Mouse (Mus musculus): ENCODE data around the gene Ptprj.

Ptprj gene

DNA sequence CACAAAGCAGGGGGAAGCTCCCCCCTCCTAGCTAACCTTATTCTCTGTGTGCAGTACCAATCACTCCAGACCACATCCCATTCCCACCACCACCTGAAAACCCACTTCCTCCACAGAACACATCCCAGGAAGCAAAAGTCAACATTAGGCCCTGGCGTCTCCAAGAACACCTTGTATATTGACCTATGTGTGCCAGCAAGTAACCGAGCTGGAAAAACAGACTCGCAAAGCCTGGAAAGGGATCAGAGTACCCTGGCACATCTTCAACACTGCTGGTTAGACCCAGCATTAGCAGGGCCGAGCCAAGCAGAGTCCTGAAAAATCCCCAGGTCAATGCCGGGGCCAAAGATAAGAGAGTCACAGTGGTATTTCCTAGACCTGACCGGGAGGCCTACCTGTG, 58.0 kb downstream of the Ptprj start:
- DNase-seq (ENCODE audit: low spot score in 2 of 2) = no peak

DNA sequence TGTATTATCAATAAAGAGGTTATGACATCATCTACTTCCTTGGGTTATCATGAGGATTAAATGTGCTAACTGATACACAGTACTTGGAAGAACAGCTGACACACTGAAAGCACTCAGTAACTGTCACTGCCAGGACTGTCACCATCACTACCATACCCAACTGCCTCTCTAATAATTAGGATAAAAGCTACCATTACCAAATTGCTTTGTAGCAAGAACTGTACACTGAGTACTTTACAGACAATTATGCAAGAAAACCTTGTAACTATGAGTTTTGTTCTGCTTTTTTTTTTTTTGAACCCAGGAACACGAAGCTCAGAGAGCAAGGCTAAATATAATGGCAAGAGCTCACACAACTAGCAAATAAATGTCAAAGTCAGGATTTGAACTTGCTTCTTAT, 58.5 kb downstream of the Ptprj start:
- no peak for DNase-seq (ENCODE audit: low spot score in 2 of 2)

DNA sequence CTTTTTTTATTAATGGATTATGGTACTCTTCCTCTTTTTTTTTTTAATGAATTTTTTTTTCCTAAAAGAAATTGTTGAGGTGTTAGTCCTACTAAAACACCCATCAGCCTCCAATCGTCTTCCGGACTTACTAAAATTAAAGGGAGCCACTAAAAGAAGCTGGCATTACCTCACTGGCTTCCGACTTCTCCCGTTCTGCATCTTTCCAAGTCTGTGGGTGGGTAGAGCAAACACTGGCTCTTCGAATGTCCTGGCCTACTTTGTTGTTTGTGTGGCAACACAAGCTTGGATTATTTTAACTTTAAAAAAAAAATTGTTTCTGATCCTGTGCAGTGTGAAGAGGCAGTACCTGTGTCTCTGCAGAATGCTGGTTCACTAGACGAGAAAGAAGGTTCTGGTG, 62.2 kb downstream of the Ptprj start:
- no peak for DNase-seq (ENCODE audit: low spot score in 2 of 2)

DNA sequence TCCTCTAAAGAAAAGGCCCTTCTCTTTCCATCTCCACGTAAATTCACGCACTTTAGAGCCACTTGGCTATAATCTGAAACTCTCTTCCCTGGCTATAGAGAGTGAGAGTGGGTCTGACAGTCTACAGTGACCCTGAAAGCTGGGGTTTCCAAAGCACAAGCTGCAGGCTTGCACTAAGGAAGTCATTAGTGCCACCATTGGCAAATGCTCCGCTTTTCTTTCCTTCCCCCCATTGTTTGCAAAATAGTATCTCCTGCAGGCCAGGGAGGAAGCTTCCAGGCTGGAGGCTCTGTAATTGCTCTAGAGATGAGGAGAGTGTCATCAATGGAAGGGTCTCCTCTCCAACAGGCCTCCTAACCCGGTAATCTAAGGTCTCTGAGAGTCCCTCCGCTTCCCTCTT, 65.5 kb downstream of the Ptprj start:
- DNase-seq (ENCODE audit: low spot score in 2 of 2) = no peak

DNA sequence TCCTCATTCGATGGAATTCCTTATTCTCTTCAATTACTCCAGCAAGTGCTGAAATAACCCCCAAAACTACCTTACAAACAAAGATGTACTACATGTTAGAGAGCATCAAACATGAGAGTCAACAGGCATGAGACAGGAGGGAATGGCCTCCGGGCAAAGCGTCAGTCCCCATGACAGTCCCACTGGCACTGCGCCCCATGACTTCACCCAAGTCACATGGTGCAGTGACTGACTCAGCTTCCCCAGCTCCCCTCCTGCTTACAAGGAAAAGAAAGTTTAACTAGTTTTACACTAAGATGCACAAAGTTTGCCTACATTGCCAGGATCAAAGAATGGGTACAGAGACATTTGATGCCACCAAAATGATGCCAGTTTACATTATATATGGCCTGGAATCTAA, 71.2 kb downstream of the Ptprj start:
- DNase-seq (ENCODE audit: low spot score in 2 of 2) = no peak

DNA sequence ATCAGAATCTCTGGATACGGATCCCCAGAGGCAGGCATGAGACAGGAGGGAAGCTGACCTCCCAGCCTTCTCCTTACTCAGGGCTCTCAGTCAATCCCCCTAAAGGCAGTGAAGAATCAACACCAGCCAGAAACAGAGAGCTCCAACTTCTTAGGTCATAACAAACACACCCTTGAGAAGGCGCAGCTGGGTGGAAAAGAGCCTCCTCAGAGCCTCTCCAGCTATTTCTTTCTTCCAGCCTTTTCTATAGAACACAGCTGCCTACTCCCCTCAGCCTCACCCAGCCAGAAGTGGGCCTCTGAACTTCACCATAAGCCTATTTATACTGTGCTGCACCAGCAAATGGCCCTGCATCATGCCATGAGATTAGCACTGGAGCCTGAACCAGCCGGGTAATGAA, 74.3 kb downstream of the Ptprj start:
- no peak for DNase-seq (ENCODE audit: low spot score in 2 of 2)

DNA sequence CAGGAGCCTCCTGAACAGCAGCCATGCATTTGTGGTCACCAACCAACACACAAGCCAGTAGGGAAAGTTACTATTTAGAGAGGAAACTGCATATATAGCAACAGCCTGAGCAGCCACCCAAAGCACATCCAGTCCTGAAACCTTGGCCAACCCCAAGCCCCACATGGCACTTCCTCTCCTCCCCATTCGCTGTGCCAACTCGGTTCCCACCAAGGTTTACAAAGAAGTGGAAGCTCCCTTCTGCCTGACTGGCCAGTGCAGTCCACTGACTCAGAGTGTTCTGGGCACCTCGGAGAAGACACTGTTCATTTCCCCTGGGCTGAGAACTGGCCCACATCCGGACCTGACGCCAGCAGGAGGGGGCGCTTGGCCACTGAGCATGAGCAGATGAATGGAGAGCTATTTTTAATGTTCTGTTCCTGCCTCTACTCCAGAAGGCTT, 75.7 kb downstream of the Ptprj start:
- peak in 1 of 2 experiments; percentile 32 for DNase-seq (ENCODE audit: low spot score in 2 of 2)

DNA sequence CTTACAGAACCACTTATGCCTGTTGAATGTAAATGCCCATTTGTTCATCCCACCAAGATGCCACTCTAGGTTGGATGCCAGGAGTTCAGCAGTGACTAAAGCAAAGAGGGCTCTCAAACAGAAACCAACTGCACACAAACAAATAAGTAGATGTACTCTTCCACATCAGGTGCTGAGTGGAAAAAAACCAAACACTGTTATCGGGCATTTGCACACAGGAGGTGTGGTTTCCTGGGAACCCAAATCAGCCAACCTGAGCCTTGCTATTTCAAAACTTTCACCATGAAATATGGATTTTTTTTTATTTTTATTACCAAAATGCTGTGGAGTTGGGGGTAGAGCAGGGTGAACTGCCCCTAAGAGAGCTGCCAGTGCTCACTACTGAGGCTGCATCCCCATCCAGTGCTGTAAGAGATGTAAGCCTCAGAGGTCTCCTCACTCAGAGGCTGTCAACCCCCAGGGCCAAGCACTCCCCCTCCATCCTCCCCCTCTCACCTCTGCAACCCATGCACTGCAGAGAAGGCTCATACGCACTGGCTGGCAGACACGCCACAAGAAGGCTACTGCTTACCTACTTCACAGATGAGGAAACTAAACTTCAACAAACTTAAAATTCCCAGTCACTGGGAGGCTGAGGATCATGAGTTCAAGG, 77.1 kb downstream of the Ptprj start:
- no peak for DNase-seq (ENCODE audit: low spot score in 2 of 2)

DNA sequence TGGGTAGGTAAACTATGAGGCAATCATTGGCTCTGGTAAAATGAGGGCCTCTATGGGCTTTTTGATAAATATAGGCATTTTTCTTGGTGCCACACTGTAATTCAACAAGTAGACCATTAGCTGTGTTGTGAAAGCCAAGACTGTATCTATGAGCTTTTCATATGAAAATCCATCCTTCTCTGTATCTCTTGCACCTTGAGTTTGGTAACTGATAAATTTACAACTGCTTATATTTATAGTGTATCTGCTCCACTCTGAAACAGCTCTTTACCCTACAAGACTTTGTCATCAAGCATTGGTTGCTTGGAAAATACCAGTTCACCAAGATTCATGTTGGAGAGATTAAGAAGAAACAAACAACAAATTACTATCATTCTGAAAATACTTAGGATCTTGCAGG, 77.7 kb downstream of the Ptprj start:
- no peak for DNase-seq (ENCODE audit: low spot score in 2 of 2)

DNA sequence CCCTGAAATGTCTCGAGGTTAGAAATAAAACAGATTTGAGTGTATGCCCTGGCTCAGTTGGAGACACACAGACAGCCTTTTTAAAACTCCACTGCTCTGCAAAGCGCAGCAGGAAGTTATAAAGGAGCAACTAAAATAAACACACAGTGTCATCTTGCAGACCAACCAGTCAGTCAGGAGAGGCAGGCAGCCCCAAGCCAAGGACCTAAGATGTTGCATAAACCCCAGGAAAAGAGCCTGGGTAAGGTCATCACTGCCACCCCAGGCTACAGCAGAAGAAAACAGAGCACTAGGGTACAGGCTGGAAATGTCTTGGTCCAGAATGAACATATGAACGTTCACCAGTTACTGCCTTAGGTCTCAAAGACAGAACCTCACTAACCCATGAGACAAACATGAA, 78.7 kb downstream of the Ptprj start:
- no peak for DNase-seq (ENCODE audit: low spot score in 2 of 2)

DNA sequence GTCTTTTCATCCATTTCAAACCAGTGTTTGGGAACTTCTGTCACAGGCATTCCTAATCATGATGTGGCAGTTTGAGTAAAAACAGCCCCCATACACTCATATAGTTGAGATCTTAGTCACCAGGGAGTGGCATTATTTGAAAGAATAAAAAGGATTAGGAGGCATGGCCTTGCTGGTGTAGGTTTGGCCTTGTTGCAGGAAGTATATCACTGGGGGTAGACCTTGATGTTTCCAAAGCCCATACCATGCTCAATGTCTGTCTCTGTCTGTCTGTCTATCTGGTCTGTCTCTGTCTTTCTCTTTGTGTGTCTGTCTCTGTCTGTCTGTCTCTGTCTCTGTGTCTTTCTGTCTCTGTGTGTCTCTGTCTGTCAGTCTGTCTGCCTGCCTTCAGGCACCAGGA, 79.6 kb downstream of the Ptprj start:
- no peak for DNase-seq (ENCODE audit: low spot score in 2 of 2)

DNA sequence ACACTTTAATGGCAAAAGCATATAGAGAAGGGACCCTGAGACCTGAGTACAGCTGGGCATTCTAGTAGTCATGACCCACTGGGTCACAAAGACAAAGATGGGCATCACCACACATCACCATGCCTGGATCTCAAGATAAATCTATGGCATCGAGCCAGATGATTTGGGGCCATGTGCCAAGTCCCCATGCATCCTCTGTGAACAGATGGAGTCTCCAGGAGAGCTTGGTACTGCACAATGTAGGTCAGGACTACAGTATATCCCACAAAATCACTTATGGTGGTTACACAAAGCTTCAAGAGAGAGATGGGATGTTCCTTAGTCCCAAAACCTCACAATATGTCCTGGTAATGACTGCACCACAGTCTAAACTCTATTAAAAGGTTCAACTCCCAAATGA, 81.4 kb downstream of the Ptprj start:
- peak; percentile 41 to 81 for DNase-seq (ENCODE audit: low spot score in 2 of 2)

DNA sequence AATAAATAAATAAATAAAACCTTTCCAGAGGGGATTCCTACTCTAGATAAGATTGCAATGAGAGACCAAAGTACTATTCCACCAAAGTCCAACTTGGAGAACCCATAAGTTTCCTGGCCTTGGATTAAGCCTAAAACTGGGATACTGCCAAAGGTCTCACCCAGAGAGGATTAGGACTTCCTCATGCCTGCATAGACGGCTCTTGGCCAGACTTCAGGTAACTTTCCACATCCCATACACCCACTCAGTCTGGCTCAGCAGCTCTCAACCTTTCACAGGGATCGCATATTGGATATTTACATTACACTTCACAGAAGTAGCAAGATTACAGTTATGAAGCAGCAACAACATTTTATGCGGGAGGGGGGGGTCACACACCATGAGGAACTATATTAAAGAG, 82.9 kb downstream of the Ptprj start:
- no peak for DNase-seq (ENCODE audit: low spot score in 2 of 2)

DNA sequence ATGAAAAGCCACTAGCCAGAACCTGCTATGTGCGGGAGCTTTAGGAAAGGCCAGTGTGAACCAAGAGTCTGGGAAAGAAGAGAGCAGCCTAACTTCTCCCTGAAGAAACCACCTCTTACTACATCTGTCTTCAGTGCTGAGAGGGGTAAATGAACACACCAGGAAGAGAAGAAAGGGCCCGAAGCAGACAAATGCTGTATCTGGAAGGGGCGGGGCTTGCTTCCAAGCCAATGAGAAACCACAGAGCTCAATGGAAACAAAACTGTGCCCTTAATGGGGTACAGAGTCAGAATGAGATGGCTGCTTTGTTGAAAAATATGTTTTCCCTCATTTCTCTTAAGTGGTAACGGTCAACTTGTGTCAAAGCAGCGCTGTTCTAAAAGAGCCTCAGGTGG, 83.8 kb downstream of the Ptprj start:
- DNase-seq (ENCODE audit: low spot score in 2 of 2) = no peak

DNA sequence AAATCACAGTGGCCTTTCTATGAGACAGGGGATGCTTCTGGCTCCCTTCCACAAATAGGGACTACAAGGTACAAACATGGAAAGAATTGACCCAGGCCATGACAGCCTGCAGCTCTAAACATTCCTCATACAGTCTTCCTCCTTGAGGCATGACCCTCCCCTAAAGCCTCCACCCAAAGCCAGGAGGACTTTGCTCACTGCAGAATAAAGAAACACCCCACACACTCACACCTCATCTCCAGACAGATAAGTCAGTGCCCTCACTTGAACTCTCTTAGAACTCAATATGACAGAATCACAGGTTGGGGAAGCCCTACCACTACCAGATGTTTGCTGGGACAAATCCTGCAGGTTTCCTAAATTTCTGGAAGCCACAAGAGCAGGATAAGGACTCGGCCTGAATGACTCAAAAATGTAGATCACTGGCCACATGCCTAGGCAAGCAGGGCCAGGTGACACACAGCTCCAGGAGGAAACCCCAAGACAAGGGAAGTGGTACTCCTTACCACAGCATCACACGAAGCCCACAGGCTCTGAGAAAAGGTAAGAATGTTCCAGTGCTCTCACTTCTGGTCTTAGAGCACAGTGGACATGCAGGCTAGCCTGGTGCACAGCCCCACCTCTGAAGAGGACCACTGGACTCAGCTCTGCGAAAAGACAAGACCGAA, 84.3 kb downstream of the Ptprj start:
- no peak for DNase-seq (ENCODE audit: low spot score in 2 of 2)

DNA sequence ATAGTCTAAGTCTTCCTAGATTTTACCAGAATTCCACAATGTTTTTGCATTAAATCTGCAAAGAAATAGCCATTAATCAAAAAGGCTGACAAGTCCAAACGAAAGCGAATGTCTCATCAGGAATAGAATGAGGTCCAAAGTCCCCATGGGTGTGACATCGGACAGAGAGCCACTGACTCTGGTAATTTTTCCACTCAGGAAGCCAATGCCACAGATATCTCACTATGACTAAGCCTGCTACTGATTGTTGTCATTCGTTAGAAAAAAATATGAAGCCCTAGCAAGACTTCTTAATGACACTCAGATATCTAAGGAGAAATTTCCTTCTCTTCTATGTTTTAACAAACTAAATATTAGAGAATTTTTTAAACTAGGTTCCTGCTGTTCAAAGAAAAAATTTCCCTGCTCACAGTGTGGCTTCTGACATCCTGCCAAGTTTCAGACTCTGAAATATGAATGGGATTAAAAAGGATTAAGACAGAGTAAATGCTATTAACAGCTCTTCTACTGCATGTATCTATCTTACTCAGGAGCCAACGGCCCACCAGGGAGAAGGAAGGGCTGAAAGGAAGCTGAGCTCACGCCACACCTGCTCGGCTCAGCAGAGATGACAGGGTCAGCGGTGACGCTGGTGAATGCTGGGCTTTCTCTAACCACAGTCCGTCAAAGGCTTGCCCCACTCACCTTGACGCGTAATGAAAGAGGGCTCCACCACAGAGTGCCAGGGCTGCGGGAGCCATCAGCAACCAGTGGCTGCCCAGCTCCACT, 90.0 kb downstream of the Ptprj start:
- DNase-seq (ENCODE audit: low spot score in 2 of 2) = no peak

DNA sequence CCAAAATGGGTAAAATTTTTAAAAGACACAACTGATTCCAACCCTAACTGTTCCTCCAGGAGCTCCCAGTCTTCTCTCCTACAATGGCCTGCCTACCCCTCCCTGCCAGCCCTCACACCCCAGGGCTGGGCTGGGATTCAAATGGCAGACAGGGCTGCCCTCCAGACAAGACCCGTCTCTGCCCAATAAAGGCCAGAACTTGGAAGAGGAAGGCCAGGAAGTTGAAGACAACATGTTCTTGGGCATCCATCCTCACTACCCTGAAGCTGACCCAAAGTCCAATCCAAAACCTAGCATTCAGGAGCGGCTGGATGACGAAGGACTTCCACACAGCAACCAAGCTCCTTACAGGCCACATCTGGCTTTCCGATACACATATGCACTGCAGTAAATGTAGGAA, 90.6 kb downstream of the Ptprj start:
- peak in 1 of 2 experiments; percentile 9 for DNase-seq (ENCODE audit: low spot score in 2 of 2)

DNA sequence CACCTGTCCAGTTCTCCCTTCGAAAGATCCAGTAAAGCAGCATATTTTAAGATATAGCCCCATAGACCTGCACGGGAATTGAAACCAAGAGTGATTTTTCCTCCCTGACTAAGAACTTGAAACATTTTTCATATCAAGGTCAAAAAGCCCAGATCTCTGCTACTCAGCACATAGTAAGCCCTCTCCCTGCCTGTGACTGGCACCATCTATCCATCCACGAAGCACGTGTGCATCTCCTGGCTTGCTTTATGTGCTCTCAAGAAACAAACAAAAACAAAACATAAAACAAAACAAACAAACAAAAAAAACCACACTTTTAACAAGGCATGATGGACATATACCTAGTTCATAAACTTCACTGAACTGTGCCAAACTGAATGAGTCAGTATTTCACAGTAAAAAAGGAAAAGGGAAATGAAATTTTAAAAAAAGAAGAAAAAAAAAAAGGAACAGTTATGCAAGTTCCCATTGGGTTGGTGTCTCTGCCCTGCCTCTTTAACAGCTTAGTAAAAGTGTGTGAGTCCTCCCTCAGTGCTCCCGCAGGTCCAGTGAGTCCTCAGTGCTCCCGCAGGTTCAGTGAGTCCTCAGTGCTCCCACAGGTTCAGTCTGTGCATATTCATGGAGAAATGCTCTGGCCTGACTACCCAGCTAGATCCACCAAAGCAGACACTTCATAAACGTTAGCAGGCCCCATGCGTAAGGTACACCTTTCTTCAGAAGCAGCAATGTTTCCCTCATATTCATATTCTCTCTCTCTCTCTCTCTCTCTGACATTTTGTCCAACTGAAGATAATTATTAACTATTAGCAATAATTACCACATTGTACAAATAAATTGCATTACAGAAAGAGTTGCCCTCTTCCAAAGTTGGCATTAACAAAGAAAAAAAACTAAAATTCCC, 91.5 kb downstream of the Ptprj start:
- DNase-seq (ENCODE audit: low spot score in 2 of 2) = no peak

DNA sequence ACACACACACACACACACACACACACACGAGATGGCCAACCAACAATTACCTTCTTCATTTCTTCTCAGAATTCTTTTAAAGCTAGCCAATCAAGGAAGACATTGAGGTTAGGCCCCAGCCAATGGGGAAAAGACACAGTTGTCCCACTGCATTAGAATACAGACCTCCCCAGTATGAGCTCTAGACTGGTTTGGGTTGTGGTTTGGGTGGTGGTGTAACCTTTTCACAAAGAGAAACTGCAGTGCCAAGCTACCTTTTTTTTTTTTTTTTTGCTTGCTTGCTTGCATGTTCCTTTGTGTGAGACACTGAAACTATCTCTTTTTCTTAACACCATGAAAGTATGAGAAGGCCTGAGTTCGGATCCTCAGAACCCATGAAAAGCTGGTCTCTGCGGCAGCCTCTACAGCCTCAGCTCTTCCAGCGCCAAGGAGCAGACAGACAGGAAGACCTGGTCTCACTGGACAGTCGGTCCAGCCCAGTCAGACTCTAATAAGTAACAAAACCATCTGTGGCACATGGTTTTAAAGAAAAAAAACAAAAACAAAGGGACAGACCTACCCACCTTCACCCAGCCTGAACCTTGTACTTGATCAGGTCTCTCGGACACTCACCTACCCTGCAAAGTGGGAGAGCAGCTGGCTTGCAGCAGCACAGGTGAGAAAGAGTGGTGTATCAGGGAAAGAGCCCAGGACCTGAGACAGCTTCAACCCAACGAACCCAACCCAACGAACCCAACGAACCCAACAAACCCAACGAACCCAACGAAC, 92.8 kb downstream of the Ptprj start:
- DNase-seq (ENCODE audit: low spot score in 2 of 2) = no peak

DNA sequence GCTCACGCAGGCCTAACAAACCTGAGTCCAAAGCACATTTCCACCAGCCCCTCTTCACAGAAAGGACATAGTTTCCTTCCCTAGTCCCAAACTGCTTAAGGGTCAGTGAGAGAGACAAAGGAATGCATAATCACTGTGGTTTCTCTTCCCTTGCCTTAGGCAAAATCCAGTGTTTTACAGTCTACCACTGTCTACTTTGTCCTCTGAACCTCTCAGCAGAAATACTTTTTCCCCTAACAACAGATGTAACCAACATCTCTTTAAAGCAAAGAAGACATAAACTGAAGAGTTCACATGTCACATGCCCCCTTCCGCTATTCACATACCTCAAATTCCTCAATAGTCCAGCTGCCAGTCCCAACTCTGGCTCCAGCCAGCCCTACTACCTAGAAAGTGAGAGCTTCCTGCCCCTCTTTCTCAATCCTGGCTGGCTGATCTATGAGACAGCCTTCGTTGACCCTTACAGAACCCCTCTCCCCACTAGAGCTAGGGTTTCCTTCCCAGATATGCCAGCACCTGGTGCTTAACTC, 94.2 kb downstream of the Ptprj start:
- no peak for DNase-seq (ENCODE audit: low spot score in 2 of 2)

DNA sequence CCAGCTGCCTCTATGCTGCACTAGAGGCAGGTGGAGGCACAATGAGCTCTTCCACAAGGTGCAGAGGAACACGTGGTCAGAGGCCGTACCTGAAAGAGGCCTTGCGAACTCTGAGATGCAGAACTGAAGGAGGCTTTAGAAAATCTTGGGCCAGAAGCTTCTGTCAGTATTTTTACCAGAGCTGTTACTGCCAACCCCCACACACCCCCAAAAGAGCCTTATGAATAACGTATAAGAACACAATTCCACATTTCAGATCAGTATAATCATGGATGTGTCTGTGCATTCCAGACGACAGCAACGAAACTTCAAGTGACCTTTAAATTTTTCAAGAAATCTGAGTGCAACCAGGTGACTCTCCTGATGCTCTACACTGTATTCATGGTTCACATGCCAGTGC, 98.9 kb downstream of the Ptprj start:
- DNase-seq (ENCODE audit: low spot score in 2 of 2) = no peak
